Mouse (Mus musculus) liver, embryonic 13.5 days (tissue): ENCODE results near the gene Irs3. TPM values are rescaled to one million over a fixed set of nuclear protein-coding genes. Genes with fewer than 3 reads are reported as not detected.

Source experiments
- ATAC-seq: fragments of 200-750 bp; cut with Nextera tagmentation; 2 replicates; pipeline ENCODE4 v1.8.0; 2017; ENCODE audit warnings: low read depth, mild to moderate bottlenecking, moderate number of reproducible peaks, moderate library complexity
- DNase-seq: peaks from one replicate; pipeline ENCODE4 v3.0.0; 2022
- H3K27ac ChIP-seq: fragments of 300-500 bp; sonication (generic); 2 replicates; pipeline ENCODE4 v1.5.1; 2015; ENCODE audit warnings: moderate library complexity, mild to moderate bottlenecking, inconsistent platforms
- H3K27me3 ChIP-seq: fragments of 300-500 bp; sonication (generic); 2 replicates; pipeline ENCODE4 v1.6.1; 2015; ENCODE audit warnings: mild to moderate bottlenecking, inconsistent platforms
- H3K36me3 ChIP-seq: fragments of 300-500 bp; sonication (generic); 2 replicates; pipeline ENCODE4 v1.6.1; 2015; ENCODE audit warnings: mild to moderate bottlenecking, inconsistent platforms
- H3K4me1 ChIP-seq: fragments of 300-500 bp; sonication (generic); replicated peaks from 2 replicates; pipeline ENCODE4 v1.6.1; 2015; ENCODE audit warnings: inconsistent platforms
- H3K4me2 ChIP-seq: fragments of 300-500 bp; sonication (generic); 2 replicates; pipeline ENCODE4 v1.6.1; 2015; ENCODE audit warnings: inconsistent platforms, mild to moderate bottlenecking, moderate library complexity
- H3K4me3 ChIP-seq: fragments of 300-500 bp; sonication (generic); replicated peaks from 2 replicates; pipeline ENCODE4 v1.5.1; 2015; ENCODE audit warnings: mild to moderate bottlenecking, inconsistent platforms
- H3K9ac ChIP-seq: fragments of 300-500 bp; sonication (generic); 2 replicates; pipeline ENCODE4 v1.6.1; 2015; ENCODE audit warnings: mild to moderate bottlenecking, inconsistent platforms
- H3K9me3 ChIP-seq: fragments of 300-500 bp; sonication (generic); replicated peaks from 2 replicates; pipeline ENCODE4 v1.6.1; 2016; ENCODE audit warnings: inconsistent platforms
- WGBS: fragments of 180-500 bp; shearing (Covaris S2); methylation state at CpG from one replicate; pipeline ENCODE4 v1.1.7; 2015; ENCODE audit not compliant: insufficient replicate concordance; 5-methylcytosine and 5-hydroxymethylcytosine counted together
- polyA plus RNA-seq: library from polyadenylated mRNA; unstranded; fragments of >200 nt; fragmentation: Nextera tagmentation; extraction: Ambion mirVana; gene quantifications from 2 replicates; pipeline ENCODE4 v1.2.1, GENCODE M21; 2015

The Irs3 gene
- 0.13 TPM in 1 of 2 replicates, not detected in the other for polyA plus RNA-seq

- peak within 1 kb of the TSS; percentile 23 for H3K9ac ChIP-seq
- no peaks in the 10 kb centered on the region for H3K9me3 ChIP-seq
- peak within 1 kb of the TSS; percentile 44 for H3K4me3 ChIP-seq
- ATAC-seq (peak; percentile 11; the same call in 1 of the 2 replicates), DNase-seq (no peak)
- 16% methylated on average over 11 of the region's 11 CpGs for WGBS
- H3K27me3 ChIP-seq, result peaks cover 38% of the 10 kb centered on the region
- H3K36me3 ChIP-seq, result peaks cover 25% of the 10 kb centered on the region
- H3K4me1 ChIP-seq, result peaks cover 69% of the 10 kb centered on the region
- H3K27ac ChIP-seq, result no peak within 1 kb of the TSS
- H3K4me2 ChIP-seq, result peak within 1 kb of the TSS; percentile 71
Observed at GRCm38 (mm10) chr5:137645652-137646091, at the start of gene Irs3. TSS of gene Irs3 (minus strand) at chr5:137645714.

- ATAC-seq (no peak), DNase-seq (no peak)
- WGBS, result 82% methylated on average over 3 of the region's 3 CpGs
- Histone ChIP-seq H3K36me3 (no peaks in the 10 kb centered on the region), H3K4me1 (peaks cover 32% of the 10 kb centered on the region), H3K4me3 (no peak overlapping the region), H3K27me3 (0 out of 2 replicates have a peak, but pooled peaks cover 2% of the 10 kb centered on the region), H3K9ac (no peak overlapping the region), H3K27ac (no peak overlapping the region), H3K9me3 (no peaks in the 10 kb centered on the region), H3K4me2 (no peak overlapping the region)
Observed at GRCm38 (mm10) chr5:137694796-137695195, 49.3 kb upstream of the Irs3 start.

GRCm38 (mm10) chr5:137691881-137692280 is 46.4 kb upstream of the Irs3 start:
- no peak for ATAC-seq
- Histone ChIP-seq H3K4me1 (peaks cover 40% of the 10 kb centered on the region), H3K9ac (no peak overlapping the region), H3K36me3 (no peaks in the 10 kb centered on the region), H3K4me3 (no peak overlapping the region), H3K27ac (no peak overlapping the region), H3K27me3 (no peaks in the 10 kb centered on the region), H3K4me2 (no peak overlapping the region), H3K9me3 (no peaks in the 10 kb centered on the region)
- WGBS, result 36% methylated on average over 1 of the region's 1 CpGs
- DNase-seq, result no peak

- 62% methylated on average over 9 of the region's 9 CpGs for WGBS
- no peaks in the 10 kb centered on the region for H3K9me3 ChIP-seq
- no peak overlapping the region for H3K4me3 ChIP-seq
Observed at GRCm38 (mm10) chr5:137690531-137690930, 45.0 kb upstream of the Irs3 start.

GRCm38 (mm10) chr5:137689974-137690373 is 44.5 kb upstream of the Irs3 start:
- DNase-seq (no peak), ATAC-seq (no peak)
- WGBS, result 85% methylated on average over 3 of the region's 3 CpGs
- no peaks in the 10 kb centered on the region for H3K9me3 ChIP-seq
- peak overlapping the region; percentile 71 for H3K27ac ChIP-seq
- H3K9ac ChIP-seq, result no peak overlapping the region
- no peak overlapping the region for H3K4me2 ChIP-seq
- no peak overlapping the region for H3K4me3 ChIP-seq
- H3K4me1 ChIP-seq, result peaks cover 50% of the 10 kb centered on the region
- H3K36me3 ChIP-seq, result no peaks in the 10 kb centered on the region
- H3K27me3 ChIP-seq, result no peaks in the 10 kb centered on the region

More at GRCm38 (mm10) chr5:137690531-137690930, 45.0 kb upstream of the Irs3 start:
- Histone ChIP-seq H3K4me1 (peaks cover 45% of the 10 kb centered on the region), H3K4me2 (no peak overlapping the region), H3K27ac (peak overlapping the region; percentile 71), H3K36me3 (no peaks in the 10 kb centered on the region), H3K9ac (no peak overlapping the region), H3K27me3 (no peaks in the 10 kb centered on the region)
- ATAC-seq (no peak), DNase-seq (no peak)

GRCm38 (mm10) chr5:137686127-137686790 is 40.7 kb upstream of the Irs3 start:
- peak overlapping the region; percentile 94 for H3K4me2 ChIP-seq
- peak overlapping the region; percentile 77 for H3K9ac ChIP-seq
- no peaks in the 10 kb centered on the region for H3K27me3 ChIP-seq
- H3K36me3 ChIP-seq, result peaks cover 11% of the 10 kb centered on the region
- peaks cover 77% of the 10 kb centered on the region for H3K4me1 ChIP-seq
- H3K4me3 ChIP-seq, result peak overlapping the region; percentile 97
- DNase-seq, result peak; percentile 90
- WGBS, result 21% methylated on average over 6 of the region's 6 CpGs
- peak overlapping the region; percentile 99 for H3K27ac ChIP-seq
- H3K9me3 ChIP-seq, result no peaks in the 10 kb centered on the region
- peak; percentile 90 for ATAC-seq

- 36% methylated on average over 3 of the region's 3 CpGs for WGBS
- ATAC-seq (no peak), DNase-seq (no peak)
- Histone ChIP-seq H3K4me3 (peak overlapping the region; percentile 97), H3K9ac (peak overlapping the region; percentile 77), H3K27ac (peak overlapping the region; percentile 99), H3K4me1 (peaks cover 81% of the 10 kb centered on the region), H3K27me3 (no peaks in the 10 kb centered on the region), H3K9me3 (no peaks in the 10 kb centered on the region), H3K36me3 (peaks cover 17% of the 10 kb centered on the region), H3K4me2 (peak overlapping the region; percentile 94)
Observed at GRCm38 (mm10) chr5:137685653-137686052, 40.1 kb upstream of the Irs3 start.

- WGBS, result under 1% methylated on average over 62 of the region's 62 CpGs
- H3K27me3 ChIP-seq, result no peaks in the 10 kb centered on the region
- H3K27ac ChIP-seq, result peak within 1 kb of the TSS; percentile 99
- H3K9ac ChIP-seq, result peak within 1 kb of the TSS; percentile 93
- H3K4me3 ChIP-seq, result peak within 1 kb of the TSS; percentile 97
- H3K36me3 ChIP-seq, result peaks cover 29% of the 10 kb centered on the region
- no peaks in the 10 kb centered on the region for H3K9me3 ChIP-seq
- H3K4me2 ChIP-seq, result peak within 1 kb of the TSS; percentile 94
- peaks cover 83% of the 10 kb centered on the region for H3K4me1 ChIP-seq
- peak; percentile 85 for ATAC-seq
- peak; percentile 99 for DNase-seq
Observed at GRCm38 (mm10) chr5:137684294-137685123, 39.0 kb upstream of the Irs3 start, which contains the start of gene Agfg2. TSS of gene Agfg2 (minus strand) at chr5:137684726.

GRCm38 (mm10) chr5:137683388-137684293 is 38.1 kb upstream of the Irs3 start:
- no peaks in the 10 kb centered on the region for H3K27me3 ChIP-seq
- no peaks in the 10 kb centered on the region for H3K9me3 ChIP-seq
- H3K36me3 ChIP-seq, result peaks cover 38% of the 10 kb centered on the region
- peak overlapping the region; percentile 92 for H3K27ac ChIP-seq
- peak overlapping the region; percentile 94 for H3K4me2 ChIP-seq
- peak overlapping the region; percentile 97 for H3K4me3 ChIP-seq
- WGBS, result 4% methylated on average over 28 of the region's 28 CpGs
- H3K4me1 ChIP-seq, result peaks cover 84% of the 10 kb centered on the region
- DNase-seq (no peak), ATAC-seq (no peak)
- peak overlapping the region; percentile 93 for H3K9ac ChIP-seq

GRCm38 (mm10) chr5:137682526-137682925 is 37.0 kb upstream of the Irs3 start:
- peak overlapping the region; percentile 93 for H3K9ac ChIP-seq
- WGBS, result 88% methylated on average over 6 of the region's 6 CpGs
- no peaks in the 10 kb centered on the region for H3K9me3 ChIP-seq
- H3K4me2 ChIP-seq, result peak overlapping the region; percentile 94
- ATAC-seq (no peak), DNase-seq (no peak)
- peak overlapping the region; percentile 97 for H3K4me3 ChIP-seq
- H3K27ac ChIP-seq, result peak overlapping the region; percentile 92
- H3K36me3 ChIP-seq, result peaks cover 48% of the 10 kb centered on the region
- H3K27me3 ChIP-seq, result no peaks in the 10 kb centered on the region
- peaks cover 80% of the 10 kb centered on the region for H3K4me1 ChIP-seq
